Mouse (Mus musculus) subcutaneous adipose tissue, adult 2 months (tissue): Measurements from ENCODE around the gene Trim38. TPM values are rescaled to one million over a fixed set of nuclear protein-coding genes. Genes with fewer than 3 reads are reported as not detected.

ENCODE experiments used
- polyA plus RNA-seq: library from polyadenylated mRNA; depleted of rRNA; stranded (reverse); fragments of >200 nt; gene quantifications from 2 replicates; pipeline ENCODE4 v1.2.3, GENCODE M21; 2012; ENCODE audit warnings: low replicate concordance; rRNA removed

The Trim38 gene
- 0.24 TPM in 1 of 2 replicates, not detected in the other for polyA plus RNA-seq

DNA sequence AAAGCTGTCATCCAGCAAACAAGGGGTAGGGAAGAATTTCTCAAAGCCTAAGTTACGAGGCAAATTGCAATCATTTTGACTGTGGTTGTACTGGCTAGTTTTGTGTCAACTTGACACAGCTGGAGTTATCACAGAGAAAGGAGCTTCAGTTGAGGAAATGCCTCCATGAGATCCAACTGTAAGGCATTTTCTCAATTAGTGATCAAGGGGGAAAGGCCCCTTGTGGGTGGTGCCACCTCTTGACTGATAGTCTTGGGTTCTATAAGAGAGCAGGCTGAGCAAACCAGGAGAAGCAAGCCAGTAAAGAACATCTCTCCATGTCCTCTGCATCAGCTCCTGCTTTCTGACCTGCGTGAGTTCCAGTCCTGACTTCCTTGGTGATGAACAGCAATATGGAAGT is at the start of gene Trim38:
TSS of gene Trim38 (plus strand) at position 301 of the 400 bp plus-strand sequence.

DNA sequence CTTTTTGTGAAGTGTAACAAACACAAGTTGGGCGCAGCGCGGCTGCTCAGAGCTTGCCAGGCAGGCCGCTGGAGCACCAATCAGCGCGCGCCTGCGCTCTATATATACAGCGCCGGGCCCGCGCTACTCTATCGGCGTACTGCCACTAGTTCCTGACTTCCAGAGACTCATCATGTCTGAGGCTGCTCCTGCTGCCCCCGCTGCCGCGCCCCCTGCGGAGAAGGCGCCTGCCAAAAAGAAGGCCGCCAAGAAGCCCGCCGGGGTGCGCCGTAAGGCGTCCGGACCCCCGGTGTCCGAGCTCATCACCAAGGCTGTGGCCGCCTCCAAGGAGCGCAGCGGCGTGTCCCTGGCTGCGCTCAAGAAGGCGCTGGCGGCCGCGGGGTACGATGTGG is 31.0 kb upstream of the Trim38 start, which contains the start of gene Hist1h1c:
TSS of gene Hist1h1c (plus strand) at position 132 of the 392 bp plus-strand sequence.

DNA sequence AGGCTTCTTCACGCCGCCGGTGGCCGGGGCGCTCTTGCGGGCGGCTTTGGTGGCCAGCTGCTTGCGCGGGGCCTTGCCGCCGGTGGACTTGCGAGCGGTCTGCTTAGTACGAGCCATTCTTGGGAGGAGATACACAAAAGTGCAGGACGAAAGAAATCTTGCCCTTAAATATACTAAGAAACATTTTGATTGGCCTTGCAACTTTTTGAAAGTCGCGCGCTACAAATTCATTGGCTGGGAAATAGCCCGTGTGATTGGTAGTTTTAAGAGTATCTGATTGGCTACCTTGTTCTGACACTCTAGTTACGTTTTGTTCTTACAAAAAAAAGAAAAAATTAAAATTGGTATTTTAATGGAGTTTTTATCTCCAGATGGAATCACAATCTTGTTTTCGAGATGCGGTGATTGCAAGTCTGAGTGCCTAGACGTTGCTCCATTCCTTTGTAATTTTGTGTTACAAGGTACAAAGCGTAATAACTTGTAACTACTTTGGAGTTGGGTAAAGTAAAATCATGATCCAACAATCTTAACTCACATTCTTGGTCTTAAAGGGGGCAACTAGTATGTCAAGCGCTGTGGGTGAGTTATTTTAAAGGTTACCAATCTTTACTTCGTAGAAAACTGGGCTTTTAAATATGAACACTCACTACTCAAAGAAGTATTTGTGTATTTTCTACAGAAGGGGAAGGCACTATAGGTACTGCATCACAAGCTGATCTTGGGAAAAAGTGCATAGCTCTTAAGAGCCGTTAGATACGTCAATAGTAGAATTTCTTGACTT is 24.1 kb upstream of the Trim38 start, which contains the start of gene Hist1h3c:
TSS of gene Hist1h3c (minus strand) at position 222 of the 781 bp plus-strand sequence.

DNA sequence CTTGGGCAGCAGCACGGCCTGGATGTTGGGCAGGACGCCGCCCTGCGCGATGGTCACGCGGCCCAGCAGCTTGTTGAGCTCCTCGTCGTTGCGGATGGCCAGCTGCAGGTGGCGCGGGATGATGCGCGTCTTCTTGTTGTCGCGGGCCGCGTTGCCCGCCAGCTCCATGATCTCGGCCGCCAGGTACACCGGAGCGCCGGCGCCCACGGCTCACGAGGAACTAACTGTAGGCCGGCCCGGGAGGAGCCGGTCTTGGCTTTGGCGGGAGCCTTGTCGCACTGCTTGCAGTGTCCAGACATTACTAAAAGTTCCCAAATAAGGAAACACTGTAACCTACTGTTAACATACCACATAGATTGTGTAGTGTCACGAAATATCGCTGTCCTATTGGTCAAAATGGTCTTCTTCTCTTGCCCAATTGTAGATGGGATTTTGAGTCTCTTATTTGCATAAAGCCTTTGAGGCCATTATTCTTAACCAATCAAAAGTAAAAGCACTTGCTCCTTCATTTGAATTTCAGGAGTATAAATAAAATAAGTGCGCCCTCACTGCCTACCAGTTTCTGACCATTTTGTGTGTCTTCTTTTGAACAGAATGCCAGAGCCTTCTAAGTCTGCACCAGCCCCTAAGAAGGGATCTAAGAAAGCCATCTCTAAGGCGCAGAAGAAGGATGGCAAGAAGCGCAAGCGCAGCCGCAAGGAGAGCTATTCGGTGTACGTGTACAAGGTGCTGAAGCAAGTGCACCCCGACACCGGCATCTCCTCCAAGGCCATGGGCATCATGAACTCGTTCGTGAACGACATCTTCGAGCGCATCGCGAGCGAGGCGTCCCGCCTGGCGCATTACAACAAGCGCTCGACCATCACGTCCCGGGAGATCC is 23.3 kb upstream of the Trim38 start, which contains the start of gene Hist1h2bb:
TSS of gene Hist1h2bb (plus strand) at position 534 of the 880 bp plus-strand sequence.

DNA sequence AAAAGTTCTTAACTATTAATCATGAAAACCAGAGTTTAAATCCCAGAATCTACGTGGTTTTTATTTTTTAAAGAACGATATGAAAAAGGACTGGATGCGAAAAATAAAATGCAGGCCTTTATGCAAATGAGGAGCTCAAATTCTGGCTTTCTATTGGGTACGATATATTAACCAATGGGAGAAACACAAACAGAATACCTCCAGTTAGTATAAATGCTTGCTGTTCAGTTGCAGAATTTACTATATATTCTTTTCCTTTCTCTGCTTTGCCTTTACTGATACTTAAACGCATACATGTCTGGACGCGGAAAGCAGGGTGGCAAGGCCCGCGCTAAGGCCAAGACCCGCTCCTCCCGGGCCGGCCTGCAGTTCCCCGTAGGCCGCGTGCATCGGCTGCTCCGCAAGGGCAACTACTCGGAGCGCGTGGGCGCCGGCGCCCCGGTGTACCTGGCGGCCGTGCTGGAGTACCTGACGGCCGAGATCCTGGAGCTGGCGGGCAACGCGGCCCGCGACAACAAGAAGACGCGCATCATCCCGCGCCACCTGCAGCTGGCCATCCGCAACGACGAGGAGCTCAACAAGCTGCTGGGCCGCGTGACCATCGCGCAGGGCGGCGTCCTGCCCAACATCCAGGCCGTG is 18.8 kb upstream of the Trim38 start, which contains the start of gene Hist1h2ab:
TSS of gene Hist1h2ab (plus strand) at position 288 of the 639 bp plus-strand sequence.

DNA sequence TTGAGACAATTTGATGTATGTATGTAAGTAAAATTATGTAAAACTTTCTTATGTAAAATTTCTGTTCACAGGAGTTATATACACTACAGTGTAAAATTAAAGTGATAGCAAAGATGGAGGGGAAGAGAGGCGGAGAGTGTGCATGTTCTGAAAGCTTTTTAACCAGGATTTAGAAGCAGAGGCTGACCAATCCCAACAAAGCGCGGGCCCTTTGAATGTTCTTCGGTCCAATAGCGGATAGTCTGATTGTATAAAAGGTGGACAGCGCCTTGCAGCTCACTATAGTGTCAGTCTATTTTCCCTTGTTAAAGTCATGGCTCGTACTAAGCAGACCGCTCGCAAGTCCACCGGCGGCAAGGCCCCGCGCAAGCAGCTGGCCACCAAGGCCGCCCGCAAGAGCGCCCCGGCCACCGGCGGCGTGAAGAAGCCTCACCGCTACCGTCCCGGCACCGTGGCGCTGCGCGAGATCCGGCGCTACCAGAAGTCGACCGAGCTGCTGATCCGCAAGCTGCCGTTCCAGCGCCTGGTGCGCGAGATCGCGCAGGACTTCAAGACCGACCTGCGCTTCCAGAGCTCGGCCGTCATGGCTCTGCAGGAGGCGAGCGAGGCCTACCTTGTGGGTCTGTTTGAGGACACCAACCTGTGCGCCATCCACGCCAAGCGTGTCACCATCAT is 17.5 kb upstream of the Trim38 start, which contains the start of gene Hist1h3b:
TSS of gene Hist1h3b (plus strand) at position 201 of the 675 bp plus-strand sequence.

DNA sequence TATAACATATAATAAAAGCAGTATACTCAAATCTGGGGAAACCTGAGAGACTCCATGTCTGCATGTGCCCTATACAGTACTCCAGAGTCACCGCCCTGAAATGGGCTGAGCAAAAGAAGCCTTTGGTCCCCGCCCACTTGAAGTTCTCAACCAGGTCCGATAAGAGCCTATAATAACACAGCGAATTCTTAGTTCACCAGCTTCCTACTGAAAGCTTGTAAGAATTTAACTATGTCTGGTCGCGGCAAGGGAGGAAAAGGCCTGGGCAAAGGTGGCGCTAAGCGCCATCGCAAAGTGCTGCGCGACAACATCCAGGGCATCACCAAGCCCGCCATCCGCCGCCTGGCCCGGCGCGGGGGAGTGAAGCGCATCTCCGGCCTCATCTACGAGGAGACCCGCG is 12.9 kb upstream of the Trim38 start, which contains the start of gene Hist1h4b:
TSS of gene Hist1h4b (plus strand) at position 224 of the 400 bp plus-strand sequence.

DNA sequence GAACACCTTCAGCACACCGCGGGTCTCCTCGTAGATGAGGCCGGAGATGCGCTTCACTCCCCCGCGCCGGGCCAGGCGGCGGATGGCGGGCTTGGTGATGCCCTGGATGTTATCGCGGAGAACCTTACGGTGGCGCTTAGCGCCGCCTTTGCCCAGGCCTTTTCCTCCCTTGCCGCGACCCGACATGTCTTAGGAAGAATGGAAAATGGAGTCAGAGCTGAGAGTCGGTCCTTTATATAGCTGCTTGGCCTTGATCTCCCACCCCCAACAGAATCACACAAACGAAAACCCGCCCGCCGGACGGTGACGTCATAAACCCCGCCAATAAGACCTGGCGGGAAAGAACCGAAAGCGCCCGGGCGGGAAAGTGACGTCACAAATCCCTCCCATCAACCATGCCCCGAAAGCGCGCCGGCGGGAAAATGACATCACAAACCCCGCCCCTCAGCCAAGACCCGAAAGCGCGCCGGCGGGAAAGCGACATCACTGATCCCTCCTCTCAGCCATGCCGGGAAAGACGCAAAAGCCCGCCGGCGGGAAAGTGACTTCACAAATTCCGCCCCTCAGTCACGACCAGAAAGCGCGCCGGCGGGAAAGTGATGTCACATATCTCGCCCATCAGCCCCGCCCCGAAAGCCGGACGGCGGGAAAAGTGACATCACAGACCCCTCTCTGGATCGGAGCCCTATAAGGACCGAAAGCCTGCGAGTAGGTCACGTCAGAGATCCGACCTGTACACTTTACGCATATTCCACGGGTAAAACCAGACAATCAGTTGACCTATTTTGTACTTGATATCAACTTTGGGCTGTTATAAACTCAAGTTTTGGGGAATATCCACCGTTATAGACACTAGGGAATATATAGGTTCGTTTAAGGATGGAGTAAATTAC is 8.5 kb upstream of the Trim38 start, which contains the start of gene Hist1h4a:
TSS of gene Hist1h4a (minus strand) at position 259 of the 893 bp plus-strand sequence.

DNA sequence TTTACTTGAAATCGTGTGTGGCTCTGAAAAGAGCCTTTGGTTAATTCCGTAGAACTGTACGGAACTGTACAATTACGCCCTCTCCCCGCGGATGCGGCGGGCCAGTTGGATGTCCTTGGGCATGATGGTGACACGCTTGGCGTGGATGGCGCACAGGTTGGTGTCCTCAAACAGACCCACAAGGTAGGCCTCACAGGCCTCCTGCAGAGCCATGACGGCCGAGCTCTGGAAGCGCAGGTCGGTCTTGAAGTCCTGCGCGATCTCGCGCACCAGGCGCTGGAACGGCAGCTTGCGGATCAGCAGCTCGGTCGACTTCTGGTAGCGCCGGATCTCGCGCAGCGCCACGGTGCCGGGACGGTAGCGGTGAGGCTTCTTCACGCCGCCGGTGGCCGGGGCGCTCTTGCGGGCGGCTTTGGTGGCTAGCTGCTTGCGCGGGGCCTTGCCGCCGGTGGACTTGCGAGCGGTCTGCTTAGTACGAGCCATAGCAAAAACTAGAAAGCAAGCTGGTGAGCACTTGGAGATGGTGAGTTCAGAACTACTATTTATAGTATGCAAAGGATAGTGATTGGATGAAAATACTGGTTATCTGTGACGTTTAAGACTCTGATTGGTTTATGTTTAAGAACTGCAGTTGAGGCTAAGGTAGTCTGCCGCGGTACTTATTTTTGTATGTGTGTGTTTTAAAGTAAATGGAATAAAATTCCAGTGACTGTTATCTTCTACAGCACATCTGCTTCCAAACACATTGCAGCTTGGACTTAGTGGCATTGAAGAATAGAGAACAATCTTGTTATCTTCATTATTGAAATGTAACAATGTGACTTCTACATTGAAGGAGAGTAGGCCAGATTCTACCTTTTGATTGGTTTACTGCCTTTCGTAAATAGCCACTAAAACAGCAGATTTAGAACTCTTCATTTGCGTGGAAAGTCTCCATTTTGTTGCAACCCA is 7.6 kb upstream of the Trim38 start, which contains the start of gene Hist1h3a:
TSS of gene Hist1h3a (minus strand) at position 516 of the 951 bp plus-strand sequence.

DNA sequence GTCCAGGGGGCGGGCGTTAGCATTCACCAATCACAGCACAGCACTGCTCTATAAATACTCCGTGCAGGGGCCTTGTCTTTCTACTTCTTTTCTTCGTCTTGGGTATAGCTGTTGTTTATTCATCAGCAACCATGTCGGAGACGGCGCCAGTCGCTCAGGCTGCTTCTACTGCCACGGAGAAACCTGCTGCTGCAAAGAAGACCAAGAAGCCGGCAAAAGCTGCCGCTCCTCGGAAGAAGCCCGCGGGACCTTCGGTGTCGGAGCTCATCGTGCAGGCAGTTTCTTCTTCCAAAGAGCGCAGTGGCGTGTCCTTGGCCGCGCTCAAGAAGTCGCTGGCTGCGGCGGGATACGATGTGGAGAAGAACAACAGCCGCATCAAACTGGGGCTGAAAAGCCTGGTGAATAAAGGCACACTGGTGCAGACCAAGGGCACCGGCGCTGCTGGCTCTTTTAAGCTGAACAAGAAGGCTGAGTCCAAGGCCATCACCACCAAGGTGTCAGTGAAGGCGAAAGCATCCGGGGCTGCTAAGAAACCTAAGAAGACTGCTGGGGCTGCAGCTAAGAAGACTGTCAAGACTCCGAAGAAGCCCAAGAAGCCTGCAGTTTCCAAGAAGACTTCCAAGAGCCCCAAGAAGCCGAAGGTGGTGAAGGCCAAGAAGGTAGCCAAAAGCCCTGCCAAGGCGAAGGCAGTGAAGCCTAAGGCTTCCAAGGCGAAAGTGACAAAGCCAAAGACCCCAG is 6.0 kb upstream of the Trim38 start, which contains the start of gene Hist1h1a:
TSS of gene Hist1h1a (plus strand) at position 81 of the 738 bp plus-strand sequence.

DNA sequence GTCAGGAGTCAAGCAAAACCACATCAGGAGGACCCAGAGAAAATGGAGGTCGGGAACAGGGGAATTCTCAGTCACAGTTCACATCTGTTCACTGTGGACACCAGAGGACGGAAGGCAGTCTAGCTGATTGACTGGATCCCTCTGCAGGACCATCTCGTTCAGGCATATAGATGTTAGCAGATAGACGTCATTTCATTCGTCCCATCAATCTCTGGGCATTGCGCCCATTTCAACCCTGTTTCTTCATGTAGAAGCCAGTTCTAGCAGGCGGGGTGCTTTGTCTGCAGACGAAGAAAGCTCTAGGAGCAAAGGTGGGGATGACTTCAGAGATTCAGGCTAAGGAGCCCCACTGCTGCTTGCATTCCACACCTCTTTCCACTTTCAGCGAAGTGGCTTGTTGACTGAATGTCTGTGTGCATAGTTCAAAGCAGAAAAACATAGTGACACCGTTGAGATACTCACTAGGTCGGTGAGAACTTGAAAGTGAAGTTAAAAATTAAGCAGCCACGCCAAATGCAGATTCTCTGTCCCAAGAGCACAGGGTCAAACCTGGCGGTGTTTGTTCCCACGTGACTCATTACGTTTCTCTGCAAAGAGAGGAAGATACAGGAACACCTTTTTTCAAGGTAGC is 36.8 kb downstream of the Trim38 start, which contains the start of gene Slc17a2:
TSS of gene Slc17a2 (plus strand) at position 572 of the 631 bp plus-strand sequence.

DNA sequence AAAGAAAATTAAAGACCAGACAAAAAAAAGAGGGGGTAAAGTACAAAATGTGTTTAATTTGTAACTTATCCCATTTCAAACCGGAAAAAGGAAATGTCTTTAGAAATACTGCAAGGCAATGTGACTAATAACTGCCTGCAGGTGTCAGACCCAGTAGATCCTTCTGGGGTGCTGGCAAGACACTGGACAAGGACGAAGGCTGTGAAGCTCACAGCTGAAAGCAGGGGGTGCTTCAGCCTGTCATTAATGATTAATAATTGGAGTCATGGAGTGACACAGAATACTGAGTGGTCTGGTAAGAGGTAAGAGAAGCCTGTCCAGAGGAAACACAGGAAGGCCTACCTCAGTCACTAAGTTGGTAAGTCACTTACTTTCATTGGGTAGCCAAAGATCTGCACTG is 69.6 kb downstream of the Trim38 start, which contains the start of gene Slc17a3:
TSS of gene Slc17a3 (plus strand) at position 127 of the 400 bp plus-strand sequence.

Other genes starting within 250 kb of the Trim38 start
- 57.5 and 141 TPM in 2 replicates for gene Hist1h4h, start 238.9 kb upstream of the Trim38 start, polyA plus RNA-seq
- 3.5 and 114 TPM in 2 replicates for gene Hist1h2af, start 236.0 kb upstream of the Trim38 start, polyA plus RNA-seq
- gene Hist1h3g, start 234.5 kb upstream of the Trim38 start, polyA plus RNA-seq, result 1.4 and 14.2 TPM in 2 replicates
- gene Hist1h2bh, start 226.5 kb upstream of the Trim38 start, polyA plus RNA-seq, result 0.62 and 1.6 TPM in 2 replicates
- 2.2 and 3.5 TPM in 2 replicates for gene Hist1h3f, start 225.9 kb upstream of the Trim38 start, polyA plus RNA-seq
- 1.6 and 10.0 TPM in 2 replicates for gene Hist1h4f, start 218.3 kb upstream of the Trim38 start, polyA plus RNA-seq
- gene Hist1h1d, start 216.7 kb upstream of the Trim38 start, polyA plus RNA-seq, result 0.19 and 0.29 TPM in 2 replicates
- 4.3 and 14.6 TPM in 2 replicates for gene Hist1h3e, start 207.5 kb upstream of the Trim38 start, polyA plus RNA-seq
- gene Hist1h2ae, start 198.7 kb upstream of the Trim38 start, polyA plus RNA-seq, result 0.97 and 6.5 TPM in 2 replicates
- 13.0 and 39.0 TPM in 2 replicates for gene Hist1h2bg, start 198.5 kb upstream of the Trim38 start, polyA plus RNA-seq
- 7.1 TPM in 1 of 2 replicates, not detected in the other for gene Hist1h2bf, start 195.7 kb upstream of the Trim38 start, polyA plus RNA-seq
- 1.2 and 2.4 TPM in 2 replicates for gene Hist1h2ad, start 195.5 kb upstream of the Trim38 start, polyA plus RNA-seq
- 3.8 and 10.6 TPM in 2 replicates for gene Hist1h3d, start 194.2 kb upstream of the Trim38 start, polyA plus RNA-seq
- 3.8 and 10.8 TPM in 2 replicates for gene Hist1h4d, start 188.3 kb upstream of the Trim38 start, polyA plus RNA-seq
- gene Hist1h2be, start 148.8 kb upstream of the Trim38 start, polyA plus RNA-seq, result 3.5 and 10.2 TPM in 2 replicates
- 2.3 and 5.0 TPM in 2 replicates for gene Hist1h1e, start 147.4 kb upstream of the Trim38 start, polyA plus RNA-seq
- 0.29 and 0.85 TPM in 2 replicates for gene Hist1h2ac, start 86.0 kb upstream of the Trim38 start, polyA plus RNA-seq
- gene Hist1h2bc, start 85.7 kb upstream of the Trim38 start, polyA plus RNA-seq, result 245 and 394 TPM in 2 replicates
- not detected in 2 replicates for gene Hist1h1t, start 74.1 kb upstream of the Trim38 start, polyA plus RNA-seq
- gene Hist1h4c, start 71.5 kb upstream of the Trim38 start, polyA plus RNA-seq, result 5.8 TPM in 2 replicates
- 45.6 and 144 TPM in 2 replicates for gene Hfe, start 59.1 kb upstream of the Trim38 start, polyA plus RNA-seq
- gene Hist1h1c, start 31.1 kb upstream of the Trim38 start, polyA plus RNA-seq, result 73.0 and 92.8 TPM in 2 replicates
- 0.89 and 13.7 TPM in 2 replicates for gene Hist1h3c, start 24.3 kb upstream of the Trim38 start, polyA plus RNA-seq
- gene Hist1h2bb, start 23.2 kb upstream of the Trim38 start, polyA plus RNA-seq, result 7.3 and 9.2 TPM in 2 replicates
- 1.4 and 13.7 TPM in 2 replicates for gene Hist1h2ab, start 18.8 kb upstream of the Trim38 start, polyA plus RNA-seq
- 2.3 and 17.2 TPM in 2 replicates for gene Hist1h3b, start 17.6 kb upstream of the Trim38 start, polyA plus RNA-seq
- 7.7 TPM in 1 of 2 replicates, not detected in the other for gene Hist1h4b, start 12.9 kb upstream of the Trim38 start, polyA plus RNA-seq
- 7.6 and 9.8 TPM in 2 replicates for gene Hist1h4a, start 8.7 kb upstream of the Trim38 start, polyA plus RNA-seq
- 1.3 and 14.9 TPM in 2 replicates for gene Hist1h3a, start 7.5 kb upstream of the Trim38 start, polyA plus RNA-seq
- 0.17 and 0.86 TPM in 2 replicates for gene Hist1h1a, start 6.2 kb upstream of the Trim38 start, polyA plus RNA-seq
- gene Slc17a2, start 37.1 kb downstream of the Trim38 start, polyA plus RNA-seq, result not detected in 2 replicates
- gene Slc17a3, start 69.5 kb downstream of the Trim38 start, polyA plus RNA-seq, result not detected in 2 replicates
- gene Slc17a1, start 97.8 kb downstream of the Trim38 start, polyA plus RNA-seq, result not detected in 2 replicates
- not detected in 2 replicates for gene Slc17a4, start 145.1 kb downstream of the Trim38 start, polyA plus RNA-seq
- gene Hist1h2ba, start 164.2 kb downstream of the Trim38 start, polyA plus RNA-seq, result not detected in 2 replicates
- not detected in 2 replicates for gene Hist1h2aa, start 164.5 kb downstream of the Trim38 start, polyA plus RNA-seq
- gene Scgn, start 221.3 kb downstream of the Trim38 start, polyA plus RNA-seq, result not detected in 2 replicates